Mouse (Mus musculus) MEL (cell line): ENCODE data around the gene Fgfr2. TPM values are rescaled to one million over a fixed set of nuclear protein-coding genes. Genes with fewer than 3 reads are reported as not detected.
"Not testable (repeated sequence)": the region's sequence is repeated elsewhere in the genome, so short reads cannot be mapped to it uniquely, and the experiment has no call there.

ENCODE experiments used
- DNase-seq: peaks from one replicate; pipeline ENCODE4 v3.0.0; 2011; ENCODE audit warnings: low read depth, low spot score
- H3K27ac ChIP-seq: 2 replicates; pipeline ENCODE4 v1.5.1; 2012; ENCODE audit warnings: low read depth, mild to moderate bottlenecking, control low read depth, low read length, moderate library complexity; ENCODE audit not compliant: control insufficient read depth
- H3K27me3 ChIP-seq, 2 experiments: fragments of 150-350 bp in 1 of 2; sonication (generic) in 1 of 2; 2 replicates each; pipeline ENCODE4 v1.6.1; 2012; ENCODE audit warnings: low read length in 2 of 2, mild to moderate bottlenecking in 2 of 2, improper control_type of control experiment in 1 of 2, moderate library complexity in 1 of 2; ENCODE audit not compliant: insufficient read depth in 2 of 2, control insufficient read depth in 1 of 2
- H3K36me3 ChIP-seq, 2 experiments: 2 replicates each; pipeline ENCODE4 v1.6.1; 2012 to 2014; ENCODE audit warnings: low read length in 2 of 2, improper control_type of control experiment in 1 of 2, inconsistent platforms in 1 of 2, mild to moderate bottlenecking in 1 of 2; ENCODE audit not compliant: insufficient read depth in 2 of 2, control insufficient read depth in 1 of 2
- H3K4me1 ChIP-seq, 2 experiments: fragments of 150-350 bp in 1 of 2; sonication (generic) in 1 of 2; 2 replicates each; pipeline ENCODE4 v1.6.1; 2012; ENCODE audit warnings: low read length in 2 of 2, improper control_type of control experiment in 1 of 2, mild to moderate bottlenecking in 1 of 2; ENCODE audit not compliant: insufficient read depth in 2 of 2, control insufficient read depth in 1 of 2
- H3K4me3 ChIP-seq, 2 experiments: fragments of 150-350 bp in 1 of 2; sonication (generic) in 1 of 2; 2 replicates each; pipeline ENCODE4 v1.5.1; 2012; ENCODE audit warnings: low read depth in 2 of 2, low read length in 2 of 2, mild to moderate bottlenecking in 2 of 2, moderate library complexity in 2 of 2, control low read depth in 1 of 2, improper control_type of control experiment in 1 of 2; ENCODE audit not compliant: control insufficient read depth in 1 of 2, insufficient read depth in 1 of 2
- H3K79me2 ChIP-seq: 2 replicates; pipeline ENCODE4 v1.6.1; 2012; ENCODE audit warnings: mild to moderate bottlenecking, low read length, moderate library complexity; ENCODE audit not compliant: control insufficient read depth, poor library complexity, insufficient read depth
- H3K9ac ChIP-seq: 2 replicates; pipeline ENCODE4 v1.6.1; 2012; ENCODE audit warnings: low read depth, mild to moderate bottlenecking, control low read depth, low read length, moderate library complexity; ENCODE audit not compliant: control insufficient read depth, poor library complexity, severe bottlenecking
- H3K9me3 ChIP-seq: fragments of 150-350 bp; sonication (generic); replicated peaks from 2 replicates; pipeline ENCODE4 v1.6.1; 2012; ENCODE audit warnings: mild to moderate bottlenecking, low read length, improper control_type of control experiment, moderate library complexity; ENCODE audit not compliant: insufficient read depth
- BHLHE40 ChIP-seq: IDR thresholded peaks from 2 replicates; pipeline ENCODE4 v1.6.1; 2012; ENCODE audit warnings: low read depth, mild to moderate bottlenecking, inconsistent platforms, low read length, improper control_type of control experiment, borderline replicate concordance
- CHD1 ChIP-seq: IDR thresholded peaks from 2 replicates; pipeline ENCODE4 v1.6.1; 2012; ENCODE audit warnings: low read depth, mild to moderate bottlenecking, inconsistent platforms, low read length, improper control_type of control experiment
- CHD2 ChIP-seq: IDR thresholded peaks from 2 replicates; pipeline ENCODE4 v1.6.1; 2011; ENCODE audit warnings: low read length, improper control_type of control experiment
- ELF1 ChIP-seq: IDR thresholded peaks from 2 replicates; pipeline ENCODE4 v1.6.1; 2014; ENCODE audit warnings: low read depth, mild to moderate bottlenecking, inconsistent platforms, low read length, improper control_type of control experiment, moderate library complexity
- EP300 ChIP-seq, 2 experiments: IDR thresholded peaks; 2 replicates each; pipeline ENCODE4 v1.6.1; 2011; ENCODE audit warnings: improper control_type of control experiment in 2 of 2, low read length in 2 of 2, low read depth in 1 of 2, mild to moderate bottlenecking in 1 of 2
- GABPA ChIP-seq: IDR thresholded peaks from 2 replicates; pipeline ENCODE4 v1.6.1; 2012; ENCODE audit warnings: low read depth, mild to moderate bottlenecking, inconsistent platforms, low read length, improper control_type of control experiment, moderate library complexity
- MAX ChIP-seq: IDR thresholded peaks from 2 replicates; pipeline ENCODE4 v1.6.1; 2011; ENCODE audit warnings: low read length, improper control_type of control experiment
- POLR2AphosphoS2 ChIP-seq: IDR thresholded peaks from 2 replicates; pipeline ENCODE4 v1.6.1; 2011; ENCODE audit warnings: low read length, improper control_type of control experiment
- SIN3A ChIP-seq: IDR thresholded peaks from 2 replicates; pipeline ENCODE4 v1.6.1; 2012; ENCODE audit warnings: low read length, improper control_type of control experiment, inconsistent platforms
- SMC3 ChIP-seq: IDR thresholded peaks from 2 replicates; pipeline ENCODE4 v1.6.1; 2011; ENCODE audit warnings: low read depth, low read length, improper control_type of control experiment
- TCF12 ChIP-seq: IDR thresholded peaks from 2 replicates; pipeline ENCODE4 v1.6.1; 2014; ENCODE audit warnings: low read depth, mild to moderate bottlenecking, inconsistent platforms, low read length, improper control_type of control experiment, moderate library complexity
- USF1 ChIP-seq: IDR thresholded peaks from 2 replicates; pipeline ENCODE4 v1.6.1; 2014; ENCODE audit warnings: low read depth, mild to moderate bottlenecking, inconsistent platforms, low read length, improper control_type of control experiment, moderate library complexity
- USF2 ChIP-seq, 2 experiments: IDR thresholded peaks; 2 replicates each; pipeline ENCODE4 v1.6.1; 2011 to 2012; ENCODE audit warnings: improper control_type of control experiment in 2 of 2, low read length in 2 of 2, borderline replicate concordance in 1 of 2, inconsistent platforms in 1 of 2, low read depth in 1 of 2, mild to moderate bottlenecking in 1 of 2; ENCODE audit not compliant: insufficient read depth in 1 of 2
- ZKSCAN1 ChIP-seq: IDR thresholded peaks from 2 replicates; pipeline ENCODE4 v1.6.1; 2012; ENCODE audit warnings: low read depth, mild to moderate bottlenecking, inconsistent platforms, low read length, improper control_type of control experiment, moderate library complexity
- ZMIZ1 ChIP-seq: IDR thresholded peaks from 2 replicates; pipeline ENCODE4 v1.6.1; 2012; ENCODE audit warnings: low read depth, mild to moderate bottlenecking, inconsistent platforms, low read length, improper control_type of control experiment, moderate library complexity
- polyA plus RNA-seq, 2 experiments: library from polyadenylated mRNA; stranded (reverse) in 1 of 2; unstranded in 1 of 2; fragments of >175 nt in 1 of 2; fragments of >200 nt in 1 of 2; gene quantifications; 2 replicates each; pipeline versions ENCODE4 v1.2.1 to v1.2.4; 2012; ENCODE audit warnings: low replicate concordance in 2 of 2, low read depth in 1 of 2; ENCODE audit not compliant: insufficient read length in 2 of 2, insufficient read depth in 1 of 2, missing spikeins in 1 of 2
- total RNA-seq: library from RNA; depleted of rRNA; stranded (reverse); fragments of 300-350 nt; gene quantifications from 2 replicates; pipeline ENCODE4 v1.2.3, GENCODE M21; 2012

Gene Fgfr2
- total and polyA plus RNA-seq, 3 experiments: not detected

GRCm38 (mm10) chr7:130600074-130600473, 2523.1 kb downstream of the Fgfr2 start:
- no peaks in the 10 kb centered on the region for H3K27me3 ChIP-seq
- no peak for DNase-seq

GRCm38 (mm10) chr7:130597546-130597945, 2525.6 kb downstream of the Fgfr2 start:
- H3K27me3 ChIP-seq: no peaks in the 10 kb centered on the region
- DNase-seq: no peak
- no peak for TF ChIP-seq ZMIZ1
- no peak for TF ChIP-seq SMC3
- TF ChIP-seq POLR2AphosphoS2: no peak
- no peak for TF ChIP-seq ELF1

More at GRCm38 (mm10) chr7:130600074-130600473, 2523.1 kb downstream of the Fgfr2 start:
- H3K9me3 ChIP-seq: no peaks in the 10 kb centered on the region
- no peaks in the 10 kb centered on the region for H3K36me3 ChIP-seq
- H3K79me2 ChIP-seq: no peaks in the 10 kb centered on the region
- TF ChIP-seq TCF12 (no peak), ZMIZ1 (no peak), MAX (no peak), CHD2 (no peak), ZKSCAN1 (no peak), BHLHE40 (no peak), USF2 (IDR thresholded peaks at IDR 0.05; ENCODE audit: borderline replicate concordance in 1 of 2, insufficient read depth in 1 of 2, low read depth in 1 of 2, low read length in 2 of 2) (no peak), GABPA (no peak; the same call in 1 of the 2 replicates), SIN3A (no peak), EP300 (IDR thresholded peaks at IDR 0.05; ENCODE audit: low read depth in 1 of 2, low read length in 2 of 2) (no peak), CHD1 (no peak), USF1 (no peak)
- no peak overlapping the region for H3K9ac ChIP-seq
- H3K4me3 ChIP-seq: no peak overlapping the region
- H3K4me1 ChIP-seq: peaks cover 0 to 3% of the 10 kb centered on the region in 2 experiments; a peak in 1 of 4 replicates
- H3K27ac ChIP-seq: no peak overlapping the region

GRCm38 (mm10) chr7:130596079-130596855, 2526.9 kb downstream of the Fgfr2 start:
- H3K9ac ChIP-seq, H3K36me3 ChIP-seq, DNase-seq: not testable (repeated sequence)

More at GRCm38 (mm10) chr7:130597546-130597945, 2525.6 kb downstream of the Fgfr2 start:
- H3K4me3 ChIP-seq: no peak overlapping the region
- peaks cover 0 to 3% of the 10 kb centered on the region in 2 experiments; a peak in 1 of 4 replicates for H3K4me1 ChIP-seq
- no peak overlapping the region for H3K9ac ChIP-seq
- no peak overlapping the region for H3K27ac ChIP-seq
- H3K79me2 ChIP-seq: no peaks in the 10 kb centered on the region
- H3K36me3 ChIP-seq: no peaks in the 10 kb centered on the region
- no peaks in the 10 kb centered on the region for H3K9me3 ChIP-seq

GRCm38 (mm10) chr7:130593375-130594239, 2529.5 kb downstream of the Fgfr2 start:
- H3K79me2 ChIP-seq, H3K9ac ChIP-seq, H3K4me3 ChIP-seq, H3K27ac ChIP-seq, H3K4me1 ChIP-seq, H3K27me3 ChIP-seq, H3K9me3 ChIP-seq, DNase-seq, H3K36me3 ChIP-seq: not testable (repeated sequence)

More at GRCm38 (mm10) chr7:130596079-130596855, 2526.9 kb downstream of the Fgfr2 start:
- not testable (repeated sequence) for H3K79me2 ChIP-seq, H3K9me3 ChIP-seq, H3K4me3 ChIP-seq, H3K27ac ChIP-seq, H3K27me3 ChIP-seq, H3K4me1 ChIP-seq
